Mouse (Mus musculus) naive thymus-derived CD4-positive, alpha-beta T cell, adult 5 months (primary cell): ENCODE results near the gene Lrrn1. TPM values are rescaled to one million over a fixed set of nuclear protein-coding genes. Genes with fewer than 3 reads are reported as not detected.

Experiments
- polyA plus RNA-seq: library from polyadenylated mRNA; unstranded; fragments of 100-300 nt; shearing (Covaris generic); gene quantifications from one replicate; pipeline ENCODE4 v1.2.1, GENCODE M21; 2017

Lrrn1 gene
- not detected for polyA plus RNA-seq

DNA sequence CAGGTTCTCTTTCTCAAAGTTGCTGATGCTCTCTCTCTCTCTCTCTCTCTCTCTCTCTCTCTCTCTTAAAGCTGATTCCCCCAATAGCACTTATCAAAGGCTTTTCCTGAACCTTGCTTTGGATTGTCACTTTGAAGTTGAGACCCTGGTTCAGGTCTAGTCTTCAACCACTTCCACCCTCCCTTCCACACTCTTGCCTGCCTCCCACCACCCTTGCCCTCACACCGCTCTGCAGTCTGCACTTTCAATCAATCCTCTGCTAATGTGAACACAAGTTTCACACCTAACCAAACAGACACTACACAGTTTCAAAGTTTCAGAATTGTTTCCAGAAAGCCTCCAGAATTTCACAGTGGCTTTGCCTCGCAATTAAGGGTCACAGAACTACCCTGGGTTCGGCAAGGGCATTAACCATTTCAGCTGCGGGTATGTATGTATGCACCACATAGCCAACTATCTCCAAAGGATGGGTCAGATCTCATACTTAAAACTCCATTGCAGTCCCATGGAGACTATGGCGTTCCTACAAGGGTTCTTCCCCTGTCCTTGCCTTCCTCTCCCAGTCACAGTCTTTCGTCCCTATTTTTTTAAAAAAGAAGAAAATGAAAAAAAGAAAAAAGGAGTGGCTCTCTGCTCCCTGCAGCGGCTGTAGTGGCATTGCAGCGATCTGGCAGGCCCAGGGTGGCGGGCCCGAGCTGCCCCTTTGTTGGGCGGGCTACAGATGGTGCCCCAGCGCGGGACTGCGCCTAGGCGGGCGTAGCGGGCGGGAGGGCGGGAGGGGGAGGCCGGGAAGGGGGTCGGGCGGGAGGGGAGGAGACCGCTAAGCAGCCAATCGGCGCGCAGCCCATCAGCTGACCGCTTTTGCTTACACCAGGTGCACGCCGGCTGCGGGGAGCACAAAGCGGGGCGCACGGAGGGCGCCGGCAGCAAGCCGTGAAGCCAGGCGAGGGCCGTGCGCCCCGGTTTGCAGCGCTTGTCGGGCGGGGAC is at the start of gene Lrrn1:
Lrrn1 (plus strand) TSS at position 892 of the 988 bp plus-strand sequence.

